Mouse (Mus musculus): Measurements from ENCODE around the gene Gimap1. TPM values are rescaled to one million over a fixed set of nuclear protein-coding genes. Genes with fewer than 3 reads are reported as not detected.

Gimap1 gene
- polyA plus RNA-seq, 1 experiment from 2014 or later, result 4.7 TPM

DNA sequence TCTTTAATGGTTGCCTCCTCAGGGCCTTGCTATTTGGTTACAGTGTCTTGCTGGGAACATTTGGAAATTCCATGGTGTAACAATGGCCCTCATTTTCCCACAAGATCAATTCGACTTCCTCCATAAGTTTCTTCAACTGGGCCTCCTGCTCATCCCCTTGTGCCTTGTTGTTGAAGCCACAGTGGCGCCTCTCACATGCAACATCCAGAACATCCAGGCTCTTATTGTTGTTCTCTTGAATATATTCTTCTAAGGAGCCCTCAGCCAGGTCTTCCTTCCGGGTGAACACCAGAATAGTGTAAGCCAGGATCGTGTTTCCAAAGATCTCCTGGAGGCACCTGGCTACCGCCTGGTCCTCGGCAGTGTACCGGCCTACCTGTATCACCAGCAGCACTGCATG is 36.7 kb upstream of the Gimap1 start:
- Histone ChIP-seq H3K4me2 (no peak overlapping the region), H3K4me3 (ENCODE audit: low read depth, low read length) (no peak overlapping the region), H3K27ac (ENCODE audit: low read depth, low read length) (no peak overlapping the region), H3K4me1 (ENCODE audit: control insufficient read depth, insufficient read depth, low read length) (no peaks in the 10 kb centered on the region), H3K9me3 (ENCODE audit: control insufficient read depth, low read length) (no peaks in the 10 kb centered on the region), H3K36me3 (ENCODE audit: control insufficient read depth, insufficient read depth, low read length) (no peaks in the 10 kb centered on the region), H3K9ac (ENCODE audit: low read length) (no peak overlapping the region), H3K27me3 (ENCODE audit: control insufficient read depth, insufficient read depth, low read length) (no peaks in the 10 kb centered on the region)
- ATAC-seq (ENCODE audit: low FRiP score) (no peak), DNase-seq (ENCODE audit: low spot score, missing footprints) (no peak)
- WGBS, result 88% methylated on average over 7 of the region's 7 CpGs

DNA sequence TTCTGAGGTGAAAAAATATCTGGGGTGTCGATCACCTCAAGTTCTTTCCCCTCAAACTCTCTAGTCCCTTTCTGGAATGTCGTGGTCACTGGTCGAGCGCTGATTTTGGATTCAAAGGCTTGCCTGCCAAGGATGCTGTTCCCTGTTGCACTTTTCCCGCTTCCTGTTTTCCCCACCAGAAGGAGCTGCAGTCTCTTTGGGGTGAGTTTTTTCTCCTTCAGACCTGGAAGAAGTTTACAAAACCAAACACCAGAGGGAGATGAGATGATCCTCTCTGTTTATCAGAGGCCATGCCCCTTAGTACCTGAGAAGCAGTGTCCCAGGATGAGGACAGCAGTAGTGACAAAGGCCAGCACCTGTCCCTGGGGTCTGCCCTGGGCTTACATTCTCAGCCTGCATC is 36.3 kb upstream of the Gimap1 start:
- ATAC-seq (ENCODE audit: low FRiP score), result no peak
- H3K9ac ChIP-seq (ENCODE audit: low read length), result no peak overlapping the region
- H3K9me3 ChIP-seq (ENCODE audit: control insufficient read depth, low read length), result no peaks in the 10 kb centered on the region
- 81% methylated on average over 5 of the region's 5 CpGs for WGBS
- no peak overlapping the region for H3K27ac ChIP-seq (ENCODE audit: low read depth, low read length)
- H3K4me3 ChIP-seq (ENCODE audit: low read depth, low read length), result no peak overlapping the region
- H3K27me3 ChIP-seq (ENCODE audit: control insufficient read depth, insufficient read depth, low read length), result no peaks in the 10 kb centered on the region
- no peaks in the 10 kb centered on the region for H3K36me3 ChIP-seq (ENCODE audit: control insufficient read depth, insufficient read depth, low read length)
- no peaks in the 10 kb centered on the region for H3K4me1 ChIP-seq (ENCODE audit: control insufficient read depth, insufficient read depth, low read length)
- DNase-seq (ENCODE audit: low spot score, missing footprints), result no peak
- no peak overlapping the region for H3K4me2 ChIP-seq

DNA sequence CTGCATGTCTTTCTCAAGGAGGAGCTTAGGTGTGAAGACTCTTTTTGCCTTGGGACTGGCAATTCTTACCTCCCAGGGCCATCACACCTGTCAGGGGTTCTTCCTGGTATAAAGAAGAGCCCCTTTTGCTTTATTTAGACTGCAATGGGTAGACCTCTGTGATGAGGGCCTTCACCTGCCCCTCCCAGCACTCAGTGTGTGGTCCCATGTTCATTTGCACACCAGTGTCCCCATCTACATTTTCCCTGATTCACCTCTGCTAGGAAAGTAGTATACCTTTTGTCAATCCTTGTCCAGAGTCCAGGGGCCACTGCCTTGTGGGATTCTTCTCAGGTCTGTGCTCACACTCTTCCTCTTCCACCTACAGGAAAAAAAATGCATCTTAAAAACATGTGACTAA is 34.7 kb upstream of the Gimap1 start:
- Histone ChIP-seq H3K4me3 (ENCODE audit: low read depth, low read length) (no peak overlapping the region), H3K36me3 (ENCODE audit: control insufficient read depth, insufficient read depth, low read length) (no peaks in the 10 kb centered on the region), H3K27me3 (ENCODE audit: control insufficient read depth, insufficient read depth, low read length) (no peaks in the 10 kb centered on the region), H3K9ac (ENCODE audit: low read length) (no peak overlapping the region), H3K9me3 (ENCODE audit: control insufficient read depth, low read length) (no peaks in the 10 kb centered on the region), H3K27ac (ENCODE audit: low read depth, low read length) (no peak overlapping the region), H3K4me2 (no peak overlapping the region), H3K4me1 (ENCODE audit: control insufficient read depth, insufficient read depth, low read length) (no peaks in the 10 kb centered on the region)
- ATAC-seq (ENCODE audit: low FRiP score) (no peak), DNase-seq (ENCODE audit: low spot score, missing footprints) (no peak)

DNA sequence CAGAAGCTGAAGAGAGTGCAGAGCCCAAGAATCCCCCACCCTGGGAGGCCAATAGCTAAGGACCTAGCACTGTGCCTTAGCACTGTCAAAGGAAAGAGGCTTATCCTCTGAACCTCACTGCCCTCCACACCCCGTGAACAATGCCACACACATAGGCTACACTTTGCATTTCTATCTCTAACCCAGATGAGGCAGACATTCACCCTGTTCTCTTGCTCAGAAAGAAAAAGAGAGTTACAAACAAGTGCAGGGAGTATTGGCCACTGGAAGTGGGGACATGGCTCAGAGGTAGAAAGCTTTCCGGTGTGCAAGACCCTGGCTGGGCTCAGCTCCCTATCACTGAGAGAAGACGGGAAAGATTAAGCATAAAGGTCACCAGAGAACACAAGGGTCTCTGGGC is 32.7 kb upstream of the Gimap1 start:
- 47% methylated on average over 3 of the region's 3 CpGs for WGBS
- no peaks in the 10 kb centered on the region for H3K27me3 ChIP-seq (ENCODE audit: control insufficient read depth, insufficient read depth, low read length)

DNA sequence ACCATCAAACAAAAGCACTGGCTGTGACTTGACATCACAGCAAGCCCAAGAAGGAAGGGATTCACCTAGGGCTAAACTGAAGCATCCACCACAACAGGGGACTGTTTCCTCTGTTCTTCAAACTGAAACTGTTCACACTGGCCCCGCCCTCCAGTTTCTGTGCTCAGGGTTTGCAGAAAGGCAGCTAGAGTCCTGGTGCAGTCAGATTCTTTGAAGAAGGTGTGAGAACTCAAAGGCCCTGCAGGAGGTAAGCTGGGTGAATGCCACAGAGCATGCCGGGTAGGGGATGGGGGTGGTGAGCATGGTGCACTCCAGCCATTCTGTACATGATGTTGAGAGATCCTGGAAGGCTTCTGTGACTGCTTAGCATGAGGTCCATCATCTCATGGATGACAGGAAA is 20.4 kb upstream of the Gimap1 start, which contains the start of the genes Gm28053 and Gimap7:
Gene Gm28053, plus strand, starts transcription at position 153 of the 400 bp plus-strand sequence.
Gene Gimap7, plus strand, starts transcription at position 167 of the 400 bp plus-strand sequence.
- ATAC-seq (ENCODE audit: low FRiP score) (no peak), DNase-seq (ENCODE audit: low spot score, missing footprints) (no peak)
- no peaks in the 10 kb centered on the region for H3K9me3 ChIP-seq (ENCODE audit: control insufficient read depth, low read length)
- no peaks in the 10 kb centered on the region for H3K27me3 ChIP-seq (ENCODE audit: control insufficient read depth, insufficient read depth, low read length)
- H3K27ac ChIP-seq (ENCODE audit: low read depth, low read length), result no peak within 1 kb of the TSS
- 57% methylated on average over 2 of the region's 2 CpGs for WGBS
- H3K9ac ChIP-seq (ENCODE audit: low read length), result no peak within 1 kb of the TSS
- no peaks in the 10 kb centered on the region for H3K36me3 ChIP-seq (ENCODE audit: control insufficient read depth, insufficient read depth, low read length)
- no peak within 1 kb of the TSS for H3K4me2 ChIP-seq
- H3K4me3 ChIP-seq (ENCODE audit: low read depth, low read length), result no peak within 1 kb of the TSS
- no peaks in the 10 kb centered on the region for H3K4me1 ChIP-seq (ENCODE audit: control insufficient read depth, insufficient read depth, low read length)

More for the DNA sequence above, 32.7 kb upstream of the Gimap1 start:
- Histone ChIP-seq H3K4me2 (no peak overlapping the region), H3K36me3 (ENCODE audit: control insufficient read depth, insufficient read depth, low read length) (no peaks in the 10 kb centered on the region), H3K9ac (ENCODE audit: low read length) (no peak overlapping the region), H3K4me3 (ENCODE audit: low read depth, low read length) (no peak overlapping the region), H3K27ac (ENCODE audit: low read depth, low read length) (no peak overlapping the region), H3K4me1 (ENCODE audit: control insufficient read depth, insufficient read depth, low read length) (no peaks in the 10 kb centered on the region), H3K9me3 (ENCODE audit: control insufficient read depth, low read length) (no peaks in the 10 kb centered on the region)
- ATAC-seq (ENCODE audit: low FRiP score), result no peak
- DNase-seq (ENCODE audit: low spot score, missing footprints), result no peak

DNA sequence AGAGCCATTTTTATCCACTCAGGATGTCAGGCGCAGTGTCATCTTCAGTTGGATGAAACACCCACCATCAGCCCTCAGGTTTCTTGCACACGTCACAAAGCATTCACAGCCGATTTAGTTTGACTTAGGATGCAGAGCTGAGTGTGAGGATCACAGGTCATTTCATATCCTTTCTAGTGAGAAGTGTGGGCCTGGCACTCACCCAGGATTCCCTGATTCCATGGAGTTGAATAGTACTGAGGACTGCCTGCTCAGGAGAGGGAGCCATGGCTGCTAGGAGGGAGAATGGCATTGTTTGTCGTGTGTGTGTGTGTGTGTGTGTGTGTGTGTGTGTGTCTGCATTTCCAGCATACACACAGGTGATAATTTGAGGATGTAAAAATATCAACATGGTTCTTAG is 18.5 kb upstream of the Gimap1 start:
- Histone ChIP-seq H3K9ac (ENCODE audit: low read length) (no peak overlapping the region), H3K36me3 (ENCODE audit: control insufficient read depth, insufficient read depth, low read length) (no peaks in the 10 kb centered on the region), H3K4me1 (ENCODE audit: control insufficient read depth, insufficient read depth, low read length) (0 out of 2 replicates have a peak, but pooled peaks cover under 1% of the 10 kb centered on the region), H3K4me3 (ENCODE audit: low read depth, low read length) (no peak overlapping the region), H3K27ac (ENCODE audit: low read depth, low read length) (no peak overlapping the region), H3K9me3 (ENCODE audit: control insufficient read depth, low read length) (no peaks in the 10 kb centered on the region), H3K4me2 (no peak overlapping the region), H3K27me3 (ENCODE audit: control insufficient read depth, insufficient read depth, low read length) (no peaks in the 10 kb centered on the region)
- ATAC-seq (ENCODE audit: low FRiP score), result no peak
- 85% methylated on average over 4 of the region's 4 CpGs for WGBS
- DNase-seq (ENCODE audit: low spot score, missing footprints), result no peak

DNA sequence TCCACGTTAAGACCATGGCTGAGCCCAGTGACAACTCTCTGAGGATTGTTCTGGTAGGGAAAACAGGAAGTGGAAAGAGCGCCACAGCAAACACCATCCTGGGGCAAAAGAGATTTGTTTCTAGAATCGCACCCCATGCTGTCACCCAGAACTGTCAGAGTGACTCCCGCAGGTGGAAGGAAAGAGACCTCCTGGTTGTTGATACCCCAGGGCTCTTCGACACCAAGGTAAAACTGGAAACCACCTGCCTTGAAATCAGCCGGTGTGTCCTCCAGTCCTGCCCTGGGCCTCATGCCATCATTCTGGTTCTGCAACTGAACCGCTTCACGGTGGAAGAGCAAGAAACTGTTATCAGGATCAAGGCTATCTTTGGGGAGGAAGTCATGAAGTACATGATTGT is 15.4 kb upstream of the Gimap1 start:
- Histone ChIP-seq H3K9me3 (ENCODE audit: control insufficient read depth, low read length) (no peaks in the 10 kb centered on the region), H3K4me2 (no peak overlapping the region), H3K27ac (ENCODE audit: low read depth, low read length) (no peak overlapping the region), H3K4me1 (ENCODE audit: control insufficient read depth, insufficient read depth, low read length) (0 out of 2 replicates have a peak, but pooled peaks cover 2% of the 10 kb centered on the region), H3K27me3 (ENCODE audit: control insufficient read depth, insufficient read depth, low read length) (no peaks in the 10 kb centered on the region), H3K4me3 (ENCODE audit: low read depth, low read length) (no peak overlapping the region), H3K36me3 (ENCODE audit: control insufficient read depth, insufficient read depth, low read length) (no peaks in the 10 kb centered on the region), H3K9ac (ENCODE audit: low read length) (no peak overlapping the region)
- 86% methylated on average over 8 of the region's 8 CpGs for WGBS
- DNase-seq (ENCODE audit: low spot score, missing footprints) (no peak), ATAC-seq (ENCODE audit: low FRiP score) (no peak)

DNA sequence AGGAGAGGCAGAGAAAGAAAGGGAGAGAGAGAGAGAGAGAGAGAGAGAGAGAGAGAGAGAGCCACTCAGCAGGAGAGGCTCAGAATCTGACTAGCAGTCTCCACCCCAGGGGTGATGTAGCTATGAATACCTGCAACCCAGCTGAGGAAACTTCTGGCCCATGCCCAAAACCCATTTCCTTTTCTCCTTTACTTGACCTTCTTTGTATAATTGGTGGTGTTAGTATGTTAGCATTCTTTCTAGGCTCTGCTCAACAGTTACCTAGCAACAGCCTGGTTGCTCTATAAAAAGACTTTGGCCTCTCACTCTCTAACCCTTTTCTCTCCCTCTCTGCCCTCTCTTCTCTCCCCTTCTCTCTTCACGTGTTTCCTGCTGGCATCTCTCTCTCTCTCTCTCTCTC is 13.4 kb upstream of the Gimap1 start:
- Histone ChIP-seq H3K4me1 (ENCODE audit: control insufficient read depth, insufficient read depth, low read length) (0 out of 2 replicates have a peak, but pooled peaks cover 2% of the 10 kb centered on the region), H3K9ac (ENCODE audit: low read length) (no peak overlapping the region), H3K4me3 (ENCODE audit: low read depth, low read length) (no peak overlapping the region), H3K4me2 (no peak overlapping the region), H3K27me3 (ENCODE audit: control insufficient read depth, insufficient read depth, low read length) (no peaks in the 10 kb centered on the region), H3K27ac (ENCODE audit: low read depth, low read length) (no peak overlapping the region), H3K36me3 (ENCODE audit: control insufficient read depth, insufficient read depth, low read length) (no peaks in the 10 kb centered on the region), H3K9me3 (ENCODE audit: control insufficient read depth, low read length) (no peaks in the 10 kb centered on the region)
- WGBS, result 0% methylated on average over 1 of the region's 1 CpGs
- DNase-seq (ENCODE audit: low spot score, missing footprints), result no peak
- ATAC-seq (ENCODE audit: low FRiP score), result no peak

DNA sequence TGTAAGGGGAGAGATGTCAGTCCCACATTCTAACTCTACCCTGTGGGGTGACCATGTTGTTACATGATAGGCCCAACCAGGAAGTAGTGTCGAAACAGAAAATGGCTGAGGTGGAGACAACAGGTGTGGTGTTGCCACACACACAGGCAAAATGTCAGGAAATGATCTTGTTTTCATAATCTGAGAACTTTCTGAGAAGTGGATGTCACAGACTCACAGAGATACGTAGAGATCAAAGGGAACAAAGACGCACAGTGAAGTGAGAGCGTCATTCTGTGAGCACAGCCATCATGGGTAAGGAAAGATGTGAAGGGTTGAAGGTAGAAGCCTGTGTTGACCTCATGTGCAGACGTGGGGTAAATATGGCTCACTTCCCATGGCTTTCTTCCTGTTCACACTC is 11.1 kb upstream of the Gimap1 start:
- 0 out of 2 replicates have a peak, but pooled peaks cover 2% of the 10 kb centered on the region for H3K4me1 ChIP-seq (ENCODE audit: control insufficient read depth, insufficient read depth, low read length)
- H3K36me3 ChIP-seq (ENCODE audit: control insufficient read depth, insufficient read depth, low read length), result no peaks in the 10 kb centered on the region
- DNase-seq (ENCODE audit: low spot score, missing footprints) (no peak), ATAC-seq (ENCODE audit: low FRiP score) (no peak)
- H3K4me3 ChIP-seq (ENCODE audit: low read depth, low read length), result no peak overlapping the region
- WGBS, result 86% methylated on average over 5 of the region's 5 CpGs
- H3K9me3 ChIP-seq (ENCODE audit: control insufficient read depth, low read length), result no peaks in the 10 kb centered on the region
- no peak overlapping the region for H3K9ac ChIP-seq (ENCODE audit: low read length)
- H3K27me3 ChIP-seq (ENCODE audit: control insufficient read depth, insufficient read depth, low read length), result no peaks in the 10 kb centered on the region
- no peak overlapping the region for H3K27ac ChIP-seq (ENCODE audit: low read depth, low read length)
- H3K4me2 ChIP-seq, result no peak overlapping the region

DNA sequence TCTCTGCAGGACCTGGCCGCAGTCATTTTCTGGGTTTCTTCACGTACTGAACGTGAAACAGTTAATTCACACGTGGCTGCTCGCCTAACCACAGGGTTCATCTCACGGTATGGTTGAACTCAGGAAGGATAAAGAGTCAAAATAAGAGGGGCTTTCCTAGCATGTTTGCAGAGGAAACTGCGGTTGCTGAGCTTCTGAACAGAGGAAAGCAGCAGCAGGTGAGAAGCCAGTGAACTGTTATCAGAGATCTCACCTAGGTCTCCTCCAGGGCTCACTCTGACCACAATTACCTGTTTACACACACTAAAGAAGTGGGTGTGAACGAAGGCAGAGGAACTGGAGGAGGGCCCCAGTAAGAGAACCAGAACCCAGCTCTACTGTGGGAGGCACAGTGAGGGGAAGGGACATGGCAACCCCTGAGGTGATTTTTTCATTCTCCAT is 6.0 kb upstream of the Gimap1 start:
- Histone ChIP-seq H3K4me1 (ENCODE audit: control insufficient read depth, insufficient read depth, low read length) (no peaks in the 10 kb centered on the region), H3K9ac (ENCODE audit: low read length) (no peak overlapping the region), H3K27me3 (ENCODE audit: control insufficient read depth, insufficient read depth, low read length) (no peaks in the 10 kb centered on the region), H3K4me3 (ENCODE audit: low read depth, low read length) (no peak overlapping the region), H3K4me2 (no peak overlapping the region), H3K36me3 (ENCODE audit: control insufficient read depth, insufficient read depth, low read length) (no peaks in the 10 kb centered on the region), H3K9me3 (ENCODE audit: control insufficient read depth, low read length) (no peaks in the 10 kb centered on the region), H3K27ac (ENCODE audit: low read depth, low read length) (no peak overlapping the region)
- DNase-seq (ENCODE audit: low spot score, missing footprints), result no peak
- WGBS, result 65% methylated on average over 8 of the region's 8 CpGs
- no peak for ATAC-seq (ENCODE audit: low FRiP score)

Measured in midbrain, embryonic 11.5 days (tissue).